Mouse (Mus musculus): Measurements from ENCODE around the gene Trpc4ap. TPM values are rescaled to one million over a fixed set of nuclear protein-coding genes. Genes with fewer than 3 reads are reported as not detected.

Gene Trpc4ap
- total and polyA plus RNA-seq, 3 experiments = 60.4 to 187 (median 161) TPM

DNA sequence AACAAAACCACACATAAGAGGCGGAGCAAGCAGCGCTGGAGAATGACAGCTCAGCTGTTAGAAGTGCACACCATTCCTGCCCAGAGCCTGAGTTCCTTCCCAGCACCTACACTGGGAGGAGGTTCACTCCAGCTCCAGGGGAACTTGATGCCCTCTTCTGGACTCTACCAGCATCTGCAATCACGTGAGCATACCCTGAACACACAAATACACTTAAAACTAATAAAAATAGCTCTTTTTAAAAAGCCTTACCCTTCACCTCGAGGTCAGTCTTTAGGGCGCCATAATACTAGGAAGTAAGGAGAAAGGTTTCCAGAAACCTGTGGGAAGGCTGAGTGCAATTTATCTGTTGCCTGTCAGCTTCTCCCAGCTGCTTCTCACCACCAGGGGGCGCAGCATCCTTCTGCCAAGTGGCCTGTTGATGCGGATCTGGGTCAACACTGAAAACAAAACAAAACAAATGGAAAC lies 3.9 kb upstream of the Trpc4ap start:
- Histone ChIP-seq H3K36me3 (ENCODE audit: control insufficient read depth in 1 of 2, insufficient read depth in 2 of 2, low read length in 2 of 2) (peaks cover 0 to 3% of the 10 kb centered on the region in 2 experiments; a peak in 1 of 4 replicates), H3K79me2 (ENCODE audit: control insufficient read depth, insufficient read depth, low read length, poor library complexity) (peaks cover 10% of the 10 kb centered on the region), H3K9me3 (replicated peaks; ENCODE audit: insufficient read depth, low read length) (no peaks in the 10 kb centered on the region), H3K27ac (ENCODE audit: control insufficient read depth, low read depth, low read length) (no peak overlapping the region), H3K4me1 (ENCODE audit: control insufficient read depth in 1 of 2, insufficient read depth in 2 of 2, low read length in 2 of 2) (peaks cover 2 to 3% of the 10 kb centered on the region in 2 experiments; a peak in 2 of 4 replicates), H3K9ac (ENCODE audit: control insufficient read depth, low read depth, low read length, poor library complexity, severe bottlenecking) (0 out of 2 replicates have a peak overlapping the region, but pooled peaks have one; percentile 34), H3K4me3 (ENCODE audit: control insufficient read depth in 1 of 2, insufficient read depth in 1 of 2, low read depth in 2 of 2, low read length in 2 of 2) (peak overlapping the region in 1 of 2 experiments; percentile 28; a peak in 1 of 4 replicates), H3K27me3 (ENCODE audit: control insufficient read depth in 1 of 2, insufficient read depth in 2 of 2, low read length in 2 of 2) (no peaks in the 10 kb centered on the region)
- DNase-seq (ENCODE audit: low read depth, low spot score) = peak; percentile 88
- no peak for TF ChIP-seq ELF1 (IDR thresholded peaks at IDR 0.05; ENCODE audit: low read depth, low read length)
- TF ChIP-seq HCFC1 (IDR thresholded peaks at IDR 0.05; ENCODE audit: low read depth, low read length) = peak; percentile 52; the same call in 1 of the 2 replicates
- TF ChIP-seq TAL1 (IDR thresholded peaks at IDR 0.05; ENCODE audit: low read length) = no peak
- TF ChIP-seq BHLHE40 (IDR thresholded peaks at IDR 0.05; ENCODE audit: borderline replicate concordance, low read depth, low read length) = peak; percentile 98
- 0 out of 2 replicates have a peak, but pooled peaks have one; percentile 41 for TF ChIP-seq MYC (IDR thresholded peaks at IDR 0.05; ENCODE audit: low read depth, low read length)
- TF ChIP-seq GABPA (IDR thresholded peaks at IDR 0.05; ENCODE audit: low read depth, low read length) = no peak
- no peak for TF ChIP-seq RCOR1 (IDR thresholded peaks at IDR 0.05; ENCODE audit: low read depth, low read length)
- TF ChIP-seq CHD1 (IDR thresholded peaks at IDR 0.05; ENCODE audit: low read depth, low read length) = no peak
- TF ChIP-seq SMC3 (IDR thresholded peaks at IDR 0.05; ENCODE audit: low read depth, low read length) = peak; percentile 85
- no peak for TF ChIP-seq NRF1 (IDR thresholded peaks at IDR 0.05; ENCODE audit: insufficient read depth, low read depth, low read length, poor library complexity, severe bottlenecking)
- TF ChIP-seq E2F4 (IDR thresholded peaks at IDR 0.05; ENCODE audit: borderline replicate concordance, low read depth, low read length) = no peak
- TF ChIP-seq ZNF384 (IDR thresholded peaks at IDR 0.05; ENCODE audit: low read depth, low read length) = peak; percentile 2; the same call in 1 of the 2 replicates
- no peak for TF ChIP-seq MEF2A (IDR thresholded peaks at IDR 0.05; ENCODE audit: extremely low read depth, insufficient replicate concordance, low read depth, low read length, poor library complexity, severe bottlenecking)
- 0 out of 2 replicates have a peak, but pooled peaks have one; percentile 17 for TF ChIP-seq MXI1 (IDR thresholded peaks at IDR 0.05; ENCODE audit: low read depth, low read length)
- TF ChIP-seq MYB (IDR thresholded peaks at IDR 0.05; ENCODE audit: low read depth, low read length) = no peak
- TF ChIP-seq MAZ (IDR thresholded peaks at IDR 0.05; ENCODE audit: low read depth, low read length) = no peak
- no peak for TF ChIP-seq KAT2A (conservative IDR thresholded peaks at IDR 0.05; ENCODE audit: low read depth, low read length)
- TF ChIP-seq ETS1 (IDR thresholded peaks at IDR 0.05; ENCODE audit: low read depth, low read length) = no peak
- no peak for TF ChIP-seq POLR2AphosphoS2 (IDR thresholded peaks at IDR 0.05; ENCODE audit: low read length)
- no peak for TF ChIP-seq MAX (IDR thresholded peaks at IDR 0.05; ENCODE audit: low read length)
- TF ChIP-seq CTCF (IDR thresholded peaks at IDR 0.05 in 2 of 3, conservative IDR thresholded peaks at IDR 0.05 in 1 of 3; ENCODE audit: control insufficient read depth in 1 of 3, insufficient read depth in 1 of 3, low read depth in 2 of 3, low read length in 3 of 3, poor library complexity in 1 of 3, severe bottlenecking in 1 of 3) = peak; percentile 91 to 98 (median 95)
- no peak for TF ChIP-seq TCF12 (IDR thresholded peaks at IDR 0.05; ENCODE audit: low read depth, low read length)
- TF ChIP-seq SIN3A (IDR thresholded peaks at IDR 0.05; ENCODE audit: low read length) = peak; percentile 63
- no peak for TF ChIP-seq POLR2A (IDR thresholded peaks at IDR 0.05; ENCODE audit: control insufficient read depth in 1 of 2, insufficient read depth in 1 of 2, low read depth in 1 of 2, low read length in 2 of 2, poor library complexity in 1 of 2)
- TF ChIP-seq RAD21 (IDR thresholded peaks at IDR 0.05; ENCODE audit: low read depth, low read length) = peak; percentile 47
- no peak; the same call in none of the 2 replicates for TF ChIP-seq ZC3H11A (IDR thresholded peaks at IDR 0.05; ENCODE audit: low read depth, low read length)
- TF ChIP-seq TBP (IDR thresholded peaks at IDR 0.05; ENCODE audit: low read depth, low read length) = peak; percentile 54; the same call in 1 of the 2 replicates
- TF ChIP-seq NELFE (IDR thresholded peaks at IDR 0.05; ENCODE audit: low read depth, low read length) = no peak
- TF ChIP-seq USF1 (IDR thresholded peaks at IDR 0.05; ENCODE audit: low read depth, low read length) = peak; percentile 92
- no peak for TF ChIP-seq ZKSCAN1 (IDR thresholded peaks at IDR 0.05; ENCODE audit: low read depth, low read length)
- TF ChIP-seq USF2 (IDR thresholded peaks at IDR 0.05; ENCODE audit: borderline replicate concordance in 1 of 2, insufficient read depth in 1 of 2, low read depth in 1 of 2, low read length in 2 of 2) = peak in 1 of 2 experiments; percentile 63; a peak in 1 of 4 replicates
